Mouse (Mus musculus): ENCODE measurements around the gene 1810049J17Rik. TPM values are rescaled to one million over a fixed set of nuclear protein-coding genes. Genes with fewer than 3 reads are reported as not detected.
"Not testable (repeated sequence)": the region's sequence is repeated elsewhere in the genome, so short reads cannot be mapped to it uniquely, and the experiment has no call there.

1810049J17Rik gene
- 1.3 and 2.0 TPM in 2 replicates for polyA plus RNA-seq (2014; fragmentation: Nextera tagmentation; extraction: Ambion mirVana)

DNA sequence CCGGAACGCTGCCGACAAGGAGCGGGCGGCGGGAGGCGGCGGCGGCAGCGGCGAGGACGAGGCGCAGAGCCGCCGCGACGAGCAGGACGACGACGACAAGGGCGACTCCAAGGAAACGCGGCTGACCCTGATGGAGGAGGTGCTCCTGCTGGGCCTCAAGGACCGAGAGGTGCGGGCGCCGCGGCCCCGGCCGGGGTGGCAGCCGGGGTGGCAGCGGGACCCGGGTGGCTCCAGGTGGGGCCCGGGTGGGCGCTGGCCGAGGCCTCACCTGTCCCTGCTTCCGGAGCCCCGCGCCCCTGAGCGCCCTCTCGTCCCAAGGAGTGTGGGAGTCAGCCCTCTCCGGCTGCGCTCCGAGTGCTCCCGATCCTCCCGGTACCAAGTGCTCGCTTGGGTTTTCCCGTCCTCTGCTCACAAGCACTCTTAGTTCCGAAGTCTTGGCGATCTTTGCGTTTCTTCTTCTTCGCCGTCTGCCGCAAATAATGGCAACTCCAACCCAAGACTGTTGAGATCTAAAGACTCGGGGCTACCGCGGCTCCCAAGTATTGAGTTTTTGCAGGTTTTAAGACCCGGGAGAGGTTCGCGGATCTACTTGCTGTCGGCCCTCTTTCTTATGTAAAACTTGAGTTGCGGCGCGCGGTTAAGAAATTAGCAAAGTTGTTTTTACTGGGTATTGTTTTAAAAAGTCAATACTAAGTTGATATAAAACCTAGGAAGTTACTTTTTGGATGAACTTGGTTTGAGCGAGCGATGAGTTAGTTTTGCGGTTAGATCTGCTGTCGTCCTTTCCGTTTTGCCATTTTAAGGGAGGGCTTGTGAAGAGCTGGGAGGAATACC lies at the start of gene 1810049J17Rik:
Gene 1810049J17Rik, minus strand, starts transcription at position 112 of the 834 bp plus-strand sequence.
- peak; percentile 38 for ATAC-seq (ENCODE audit: insufficient read depth)
- WGBS, result under 1% methylated on average over 61 of the region's 70 CpGs

DNA sequence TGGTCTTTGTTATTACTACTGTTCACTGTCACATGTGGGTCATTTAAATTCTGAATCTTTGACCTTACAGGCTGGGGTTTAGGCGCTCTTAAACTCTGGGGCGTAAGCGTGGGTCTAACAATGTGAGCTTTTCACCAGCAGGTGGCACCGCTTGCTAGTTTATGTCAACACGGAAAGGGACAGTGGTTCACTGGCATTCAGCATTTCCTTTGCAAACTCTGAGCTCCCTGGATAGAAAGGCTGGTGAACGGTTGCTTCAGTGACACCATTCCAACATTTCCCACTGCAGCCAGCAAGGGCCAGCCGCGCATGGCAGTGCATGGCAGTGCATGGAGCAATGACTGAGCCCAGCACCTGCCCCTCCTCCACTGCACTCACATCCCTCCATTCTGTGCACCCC lies 49.5 kb upstream of the 1810049J17Rik start:
- peak; percentile 91 for TF ChIP-seq CTCF (IDR thresholded peaks at IDR 0.05; ENCODE audit: low read depth)
- no peaks in the 10 kb centered on the region for H3K9me3 ChIP-seq (ENCODE audit: low read depth, low read length)
- H3K27ac ChIP-seq (ENCODE audit: low read depth), result no peak overlapping the region
- peak; percentile 45 for ATAC-seq (ENCODE audit: insufficient read depth)
- H3K27me3 ChIP-seq (ENCODE audit: insufficient read depth, low read length), result no peaks in the 10 kb centered on the region
- no peak overlapping the region for H3K4me2 ChIP-seq
- H3K4me1 ChIP-seq (ENCODE audit: insufficient read depth), result peaks cover 6% of the 10 kb centered on the region
- 4% methylated on average over 8 of the region's 8 CpGs for WGBS
- DNase-seq, result peak; percentile 93
- H3K9ac ChIP-seq, result no peak overlapping the region
- H3K4me3 ChIP-seq (ENCODE audit: low read depth, low read length), result no peak overlapping the region
- H3K36me3 ChIP-seq (ENCODE audit: insufficient read depth), result peaks cover 2% of the 10 kb centered on the region; the same call in 1 of the 2 replicates

More for the DNA sequence above, at the start of gene 1810049J17Rik:
- no peaks in the 10 kb centered on the region; the same call in 1 of the 2 replicates for H3K4me1 ChIP-seq (ENCODE audit: insufficient read depth)
- peak within 1 kb of the TSS; percentile 98 for H3K9ac ChIP-seq
- TF ChIP-seq CTCF (IDR thresholded peaks at IDR 0.05; ENCODE audit: low read depth), result no peak
- H3K36me3 ChIP-seq (ENCODE audit: insufficient read depth), result peaks cover 9% of the 10 kb centered on the region; the same call in 1 of the 2 replicates
- H3K4me2 ChIP-seq, result peak within 1 kb of the TSS; percentile 77
- 0 out of 2 replicates have a peak, but pooled peaks cover 2% of the 10 kb centered on the region for H3K27me3 ChIP-seq (ENCODE audit: insufficient read depth, low read length)
- peak within 1 kb of the TSS; percentile 100 for H3K4me3 ChIP-seq (ENCODE audit: low read depth, low read length)
- DNase-seq, result peak; percentile 65
- H3K27ac ChIP-seq (ENCODE audit: low read depth), result peak within 1 kb of the TSS; percentile 96
- H3K9me3 ChIP-seq (ENCODE audit: low read depth, low read length), result no peaks in the 10 kb centered on the region

DNA sequence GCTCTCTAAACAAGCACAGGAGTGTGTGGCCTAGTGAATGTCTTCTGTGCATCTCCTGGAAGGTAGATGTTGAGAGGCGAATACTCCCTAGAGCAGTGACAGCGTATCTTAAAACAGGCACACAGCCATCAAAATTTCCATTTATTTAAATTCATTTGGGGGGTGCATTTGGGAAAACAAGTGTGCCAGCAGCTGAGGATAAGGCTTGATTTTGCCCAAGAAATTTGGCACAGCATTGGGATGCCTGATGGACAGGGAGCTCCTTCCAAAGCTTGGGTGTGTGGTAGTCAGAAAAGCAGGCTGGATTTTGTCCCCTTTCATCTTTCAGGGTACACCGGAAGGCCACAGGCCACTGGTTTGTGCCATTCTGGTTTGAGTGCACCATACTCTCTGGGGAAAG lies 48.4 kb upstream of the 1810049J17Rik start:
- Histone ChIP-seq H3K4me1 (ENCODE audit: insufficient read depth) (no peaks in the 10 kb centered on the region), H3K9ac (no peak overlapping the region), H3K4me2 (no peak overlapping the region), H3K9me3 (ENCODE audit: low read depth, low read length) (no peaks in the 10 kb centered on the region), H3K4me3 (ENCODE audit: low read depth, low read length) (no peak overlapping the region), H3K36me3 (ENCODE audit: insufficient read depth) (peaks cover 2% of the 10 kb centered on the region; the same call in 1 of the 2 replicates), H3K27me3 (ENCODE audit: insufficient read depth, low read length) (no peaks in the 10 kb centered on the region), H3K27ac (ENCODE audit: low read depth) (no peak overlapping the region)
- DNase-seq, result no peak
- TF ChIP-seq CTCF (IDR thresholded peaks at IDR 0.05; ENCODE audit: low read depth), result no peak
- WGBS, result 97% methylated on average over 3 of the region's 3 CpGs
- ATAC-seq (ENCODE audit: insufficient read depth), result no peak

DNA sequence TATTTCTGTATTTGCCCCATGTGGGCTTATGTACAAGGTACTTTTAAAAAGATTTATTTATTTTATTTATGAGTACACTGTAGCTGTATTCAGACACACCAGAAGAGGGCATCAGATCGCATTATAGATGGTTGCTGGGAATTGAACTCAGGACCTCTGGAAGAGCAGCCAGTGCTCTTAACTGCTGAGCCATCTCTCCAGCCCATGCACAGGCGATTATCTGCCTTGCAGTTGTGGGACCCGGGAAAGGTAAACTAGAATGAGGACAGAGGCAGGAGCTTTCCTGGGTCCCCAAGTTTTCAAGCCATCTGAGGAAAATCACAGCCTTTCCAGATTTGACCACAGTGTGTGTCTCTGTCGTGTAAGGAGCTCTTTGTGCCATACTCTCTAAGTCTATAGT lies 47.2 kb upstream of the 1810049J17Rik start:
- H3K4me3 ChIP-seq (ENCODE audit: low read depth, low read length), result no peak overlapping the region
- H3K4me1 ChIP-seq (ENCODE audit: insufficient read depth), result no peaks in the 10 kb centered on the region
- no peaks in the 10 kb centered on the region for H3K36me3 ChIP-seq (ENCODE audit: insufficient read depth)
- no peak for DNase-seq
- H3K27me3 ChIP-seq (ENCODE audit: insufficient read depth, low read length), result no peaks in the 10 kb centered on the region
- no peak overlapping the region for H3K9ac ChIP-seq
- no peaks in the 10 kb centered on the region for H3K9me3 ChIP-seq (ENCODE audit: low read depth, low read length)
- ATAC-seq (ENCODE audit: insufficient read depth), result no peak
- no peak for TF ChIP-seq CTCF (IDR thresholded peaks at IDR 0.05; ENCODE audit: low read depth)
- no peak overlapping the region for H3K27ac ChIP-seq (ENCODE audit: low read depth)
- H3K4me2 ChIP-seq, result no peak overlapping the region
- 80% methylated on average over 4 of the region's 4 CpGs for WGBS

DNA sequence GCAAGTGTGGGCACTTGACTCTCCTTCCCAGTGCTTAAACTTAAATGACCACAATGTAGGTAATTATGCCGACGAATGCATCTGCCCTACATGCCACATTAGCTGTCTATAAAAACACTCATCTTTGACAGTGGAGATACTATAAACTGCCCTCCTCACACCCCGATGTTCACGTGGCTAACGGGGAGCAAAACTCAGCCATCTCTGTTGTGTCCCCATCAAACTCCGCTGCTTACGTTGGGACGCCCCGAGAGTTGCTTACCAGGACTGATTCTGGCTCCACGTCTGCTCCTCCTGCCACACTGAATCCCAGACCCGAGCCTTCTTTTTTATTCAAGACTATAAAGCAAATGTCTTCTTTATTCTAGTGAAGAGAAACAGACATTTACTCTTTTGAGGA lies 46.7 kb upstream of the 1810049J17Rik start:
- H3K27ac ChIP-seq (ENCODE audit: low read depth), result no peak overlapping the region
- no peak for ATAC-seq (ENCODE audit: insufficient read depth)

DNA sequence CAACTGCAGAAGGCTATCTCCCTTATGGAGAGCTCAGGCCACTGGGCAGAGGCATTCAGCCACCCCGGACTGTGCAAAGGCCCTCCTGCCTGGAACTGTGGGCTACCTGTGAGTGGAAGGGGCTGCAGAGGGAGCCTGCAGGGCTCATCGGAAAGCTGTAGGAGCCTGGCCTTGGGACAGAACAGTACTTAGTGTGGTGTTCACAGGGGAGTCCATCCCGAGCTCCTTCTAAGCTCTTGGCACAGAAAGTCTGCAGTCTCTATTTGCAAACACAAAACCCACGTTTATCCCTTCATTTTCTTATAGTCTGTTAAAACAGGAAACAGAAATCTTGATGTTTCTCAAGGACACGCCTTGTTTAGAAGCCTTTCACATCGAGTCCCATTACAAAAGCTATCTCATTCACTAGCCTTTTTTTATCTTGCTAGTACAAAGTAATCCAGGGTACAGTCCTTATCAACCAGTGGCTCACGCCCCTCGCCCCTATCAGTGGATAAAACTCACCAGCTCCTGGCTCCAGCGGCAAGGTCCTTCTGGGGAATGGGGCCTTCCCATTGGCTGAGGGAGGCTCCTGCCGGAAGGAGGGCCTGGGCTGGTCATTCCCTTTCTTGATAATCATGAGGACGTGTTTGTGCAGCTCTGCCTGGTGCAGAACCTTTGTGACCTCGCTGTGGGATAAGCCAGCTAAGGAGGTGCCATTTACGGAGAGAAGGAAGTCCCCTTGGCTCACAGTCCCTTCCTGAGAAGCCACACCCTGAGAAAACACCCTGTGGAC lies 45.8 kb upstream of the 1810049J17Rik start:
- WGBS, result 39% methylated on average over 13 of the region's 13 CpGs
- no peak for TF ChIP-seq CTCF (IDR thresholded peaks at IDR 0.05; ENCODE audit: low read depth)
- H3K4me2 ChIP-seq, result no peak overlapping the region
- no peak overlapping the region for H3K4me3 ChIP-seq (ENCODE audit: low read depth, low read length)
- H3K36me3 ChIP-seq (ENCODE audit: insufficient read depth), result no peaks in the 10 kb centered on the region
- no peak overlapping the region for H3K9ac ChIP-seq
- no peaks in the 10 kb centered on the region for H3K27me3 ChIP-seq (ENCODE audit: insufficient read depth, low read length)
- H3K4me1 ChIP-seq (ENCODE audit: insufficient read depth), result no peaks in the 10 kb centered on the region
- no peaks in the 10 kb centered on the region for H3K9me3 ChIP-seq (ENCODE audit: low read depth, low read length)
- H3K27ac ChIP-seq (ENCODE audit: low read depth), result no peak overlapping the region
- no peak for DNase-seq
- peak; percentile 37; the same call in 1 of the 2 replicates for ATAC-seq (ENCODE audit: insufficient read depth)

More for the DNA sequence above, 46.7 kb upstream of the 1810049J17Rik start:
- Histone ChIP-seq H3K36me3 (ENCODE audit: insufficient read depth) (no peaks in the 10 kb centered on the region), H3K4me1 (ENCODE audit: insufficient read depth) (no peaks in the 10 kb centered on the region), H3K4me3 (ENCODE audit: low read depth, low read length) (no peak overlapping the region), H3K4me2 (no peak overlapping the region), H3K27me3 (ENCODE audit: insufficient read depth, low read length) (no peaks in the 10 kb centered on the region), H3K9ac (no peak overlapping the region), H3K9me3 (ENCODE audit: low read depth, low read length) (no peaks in the 10 kb centered on the region)
- 84% methylated on average over 11 of the region's 11 CpGs for WGBS
- DNase-seq, result no peak
- TF ChIP-seq CTCF (IDR thresholded peaks at IDR 0.05; ENCODE audit: low read depth), result no peak

DNA sequence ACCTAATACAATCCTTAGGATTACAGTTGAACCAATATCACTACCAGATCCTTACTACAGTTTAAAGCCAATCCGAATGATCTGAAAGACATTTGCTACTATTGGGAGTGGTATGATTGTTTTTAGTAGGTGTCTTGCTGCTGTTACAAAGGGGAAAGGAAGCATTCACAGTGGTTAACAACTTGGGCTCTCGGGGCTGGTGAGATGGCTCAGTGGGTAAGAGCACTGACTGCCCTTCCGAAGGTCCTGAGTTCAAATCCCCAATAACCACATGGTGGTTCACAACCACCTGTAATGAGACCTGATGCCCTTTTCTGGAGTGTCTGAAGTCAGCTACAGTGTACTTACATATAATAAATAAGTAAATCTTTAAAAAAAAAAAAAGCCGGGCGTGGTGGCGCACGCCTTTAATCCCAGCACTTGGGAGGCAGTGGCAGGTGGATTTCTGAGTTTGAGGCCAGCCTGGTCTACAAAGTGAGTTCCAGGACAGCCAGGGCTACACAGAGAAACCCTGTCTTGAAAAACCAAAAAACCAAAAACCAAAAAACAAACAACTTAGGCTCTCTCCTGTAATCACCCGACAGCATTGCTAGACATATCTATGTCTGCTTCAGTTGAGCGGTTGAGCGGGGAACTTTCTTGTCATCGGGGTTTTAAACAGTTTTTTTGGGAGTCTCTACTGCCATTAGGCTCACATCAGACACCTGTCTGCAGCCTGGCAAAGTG lies 45.0 kb upstream of the 1810049J17Rik start:
- not testable (repeated sequence) for H3K9ac ChIP-seq; H3K27ac ChIP-seq (ENCODE audit: low read depth); H3K27me3 ChIP-seq (ENCODE audit: insufficient read depth, low read length); H3K4me1 ChIP-seq (ENCODE audit: insufficient read depth); H3K4me2 ChIP-seq; H3K36me3 ChIP-seq (ENCODE audit: insufficient read depth); H3K9me3 ChIP-seq (ENCODE audit: low read depth, low read length); H3K4me3 ChIP-seq (ENCODE audit: low read depth, low read length); DNase-seq; ATAC-seq (ENCODE audit: insufficient read depth)
- 87% methylated on average over 11 of the region's 11 CpGs for WGBS

Measured in lung, embryonic 14.5 days (tissue).